Mouse (Mus musculus) urinary bladder, postnatal 10 days (tissue): ENCODE data around the gene Gpbar1.
"Not testable (repeated sequence)": the region's sequence is repeated elsewhere in the genome, so short reads cannot be mapped to it uniquely, and the experiment has no call there.

Source experiments
- DNase-seq: peaks from one replicate; pipeline ENCODE4 v3.0.0; 2022; ENCODE audit warnings: low spot score

The Gpbar1 gene

GRCm38 (mm10) chr1:74326916-74327315 is 48.6 kb downstream of the Gpbar1 start:
- DNase-seq = not testable (repeated sequence)
